Mouse (Mus musculus) megakaryocyte, embryonic 14.5 days (primary cell): ENCODE results near the gene Epb41.
A peak's percentile ranks its signal among the peaks of the same experiment; 100 is the strongest.

Experiments
- FLI1 ChIP-seq: IDR thresholded peaks from 2 replicates; pipeline ENCODE4 v1.6.1; 2012; ENCODE audit warnings: low read length, inconsistent platforms, mixed read lengths
- GATA1 ChIP-seq: IDR thresholded peaks from 3 replicates; pipeline ENCODE4 v1.6.1; 2012; ENCODE audit warnings: mixed read lengths, low read length, inconsistent platforms, borderline replicate concordance

- no peak for TF ChIP-seq FLI1
- peak; percentile 89 for TF ChIP-seq GATA1
These were observed 1.6 kb upstream of the Epb41 start for GRCm38 (mm10) chr4:132076480-132077405.
